Mouse (Mus musculus) embryonic facial prominence, embryonic 11.5 days (tissue): ENCODE results near the gene Zfp263. TPM values are rescaled to one million over a fixed set of nuclear protein-coding genes. Genes with fewer than 3 reads are reported as not detected.

Experiments
- ATAC-seq: fragments of 200-750 bp; cut with Nextera tagmentation; replicated peaks from 2 replicates; pipeline ENCODE4 v1.8.0; 2017; ENCODE audit warnings: low read depth; ENCODE audit not compliant: insufficient number of reproducible peaks, low FRiP score, low TSS enrichment
- DNase-seq: peaks from one replicate; pipeline ENCODE4 v3.0.0-alpha.2; 2015; ENCODE audit warnings: low spot score
- H3K27ac ChIP-seq: fragments of 300-500 bp; sonication (generic); replicated peaks from 2 replicates; pipeline ENCODE4 v1.5.1; 2014; ENCODE audit warnings: mild to moderate bottlenecking, low read depth, low read length, control low read depth
- H3K27me3 ChIP-seq: fragments of 300-500 bp; sonication (generic); 2 replicates; pipeline ENCODE4 v1.6.1; 2014; ENCODE audit warnings: mild to moderate bottlenecking, low read length, moderate library complexity, mixed read lengths; ENCODE audit not compliant: control insufficient read depth, insufficient read depth
- H3K36me3 ChIP-seq: fragments of 300-500 bp; sonication (generic); replicated peaks from 2 replicates; pipeline ENCODE4 v1.6.1; 2014; ENCODE audit warnings: low read depth, mild to moderate bottlenecking, low read length, moderate library complexity, mixed read lengths; ENCODE audit not compliant: control insufficient read depth, insufficient read depth
- H3K4me1 ChIP-seq: fragments of 300-500 bp; sonication (generic); 2 replicates; pipeline ENCODE4 v1.6.1; 2014; ENCODE audit warnings: low read length, mixed read lengths; ENCODE audit not compliant: control insufficient read depth, insufficient read depth
- H3K4me2 ChIP-seq: fragments of 300-500 bp; sonication (generic); 2 replicates; pipeline ENCODE4 v1.6.1; 2014; ENCODE audit warnings: low read depth, mild to moderate bottlenecking, control low read depth, low read length, moderate library complexity
- H3K4me3 ChIP-seq: fragments of 300-500 bp; sonication (generic); 2 replicates; pipeline ENCODE4 v1.5.1; 2014; ENCODE audit warnings: low read depth, low read length, control low read depth
- H3K9ac ChIP-seq: fragments of 300-500 bp; sonication (generic); replicated peaks from 2 replicates; pipeline ENCODE4 v1.6.1; 2014; ENCODE audit warnings: mild to moderate bottlenecking, control low read depth, low read length
- H3K9me3 ChIP-seq: fragments of 300-500 bp; sonication (generic); replicated peaks from 2 replicates; pipeline ENCODE4 v1.6.1; 2016; ENCODE audit warnings: mild to moderate bottlenecking, low read length, inconsistent platforms, mixed read lengths; ENCODE audit not compliant: control insufficient read depth
- WGBS: fragments of 180-500 bp; shearing (Covaris S2); extraction: QIAGEN DNeasy Blood & Tissue Kit; methylation state at CpG from one replicate; pipeline ENCODE4 v1.1.7; 2014; 5-methylcytosine and 5-hydroxymethylcytosine counted together
- polyA plus RNA-seq: library from polyadenylated mRNA; unstranded; fragments of >200 nt; fragmentation: Nextera tagmentation; extraction: Ambion mirVana; gene quantifications from 2 replicates; pipeline ENCODE4 v1.2.1, GENCODE M21; 2014

The Zfp263 gene
- polyA plus RNA-seq, 1 experiment from 2014 or later, result 25.3 TPM

DNA sequence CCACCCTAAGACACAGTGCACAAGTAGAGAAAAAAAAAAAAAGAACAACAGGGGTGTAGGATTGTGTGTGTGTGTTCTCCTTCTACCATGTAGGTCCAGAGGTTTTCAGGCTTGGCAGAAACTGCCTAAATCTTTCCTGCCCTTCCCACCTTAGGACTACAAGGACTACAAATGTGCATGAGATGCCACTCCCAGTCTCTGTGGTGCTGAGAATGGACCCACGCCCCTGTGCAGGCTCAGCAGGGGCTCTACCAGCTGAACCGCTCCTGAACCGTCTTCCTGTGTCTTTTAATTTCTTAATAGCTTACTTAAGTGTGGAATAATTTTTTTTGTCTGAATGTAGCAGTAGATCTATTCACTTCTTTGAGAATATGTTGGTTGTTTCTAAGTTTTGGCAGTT is 34.1 kb downstream of the Zfp263 start:
- no peak overlapping the region for H3K9ac ChIP-seq
- no peaks in the 10 kb centered on the region for H3K9me3 ChIP-seq
- no peaks in the 10 kb centered on the region for H3K36me3 ChIP-seq
- no peak overlapping the region for H3K4me3 ChIP-seq
- no peaks in the 10 kb centered on the region for H3K27me3 ChIP-seq
- no peak overlapping the region for H3K4me2 ChIP-seq
- ATAC-seq (no peak), DNase-seq (no peak)
- WGBS, result 75% methylated on average over 3 of the region's 3 CpGs
- no peak overlapping the region for H3K27ac ChIP-seq
- H3K4me1 ChIP-seq, result no peaks in the 10 kb centered on the region

DNA sequence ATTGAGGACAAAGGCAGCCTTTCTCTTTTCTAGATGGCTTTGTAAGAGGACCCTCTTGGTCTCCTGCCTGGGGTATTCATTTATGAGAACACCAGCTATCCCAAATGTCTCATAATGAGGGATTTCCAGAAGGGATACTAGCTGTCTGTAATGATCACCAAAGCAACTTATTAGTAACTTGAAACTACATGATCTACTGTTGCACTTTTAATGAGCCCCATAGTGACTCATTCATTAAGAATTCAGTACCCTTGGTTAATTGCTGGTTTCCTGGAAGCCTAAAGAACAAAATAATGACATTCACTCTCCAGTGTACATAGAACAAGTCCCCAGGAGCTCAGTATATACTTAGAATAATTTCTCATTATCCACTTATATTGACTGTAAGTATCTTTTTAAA is 37.3 kb downstream of the Zfp263 start:
- DNase-seq (no peak), ATAC-seq (no peak)

DNA sequence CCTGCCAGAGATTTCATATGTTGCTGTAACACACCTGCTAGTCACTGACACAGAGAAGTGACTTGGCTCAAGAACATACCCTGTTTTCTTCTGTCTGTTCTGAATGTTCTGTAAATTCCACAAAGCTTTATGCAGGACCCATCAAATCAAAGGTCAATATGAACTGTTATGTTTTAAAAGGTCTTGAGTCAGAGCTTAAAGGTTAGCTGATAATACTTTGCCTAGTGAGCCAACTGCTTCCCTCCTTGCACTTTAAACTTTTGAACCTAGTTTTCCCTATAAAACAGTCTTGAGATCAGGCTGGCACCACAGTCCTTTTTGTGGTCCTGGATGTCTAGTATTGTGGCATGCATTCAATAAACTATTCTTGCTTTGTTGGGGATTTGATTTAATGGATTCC is 44.5 kb downstream of the Zfp263 start:
- Histone ChIP-seq H3K4me1 (no peaks in the 10 kb centered on the region), H3K9me3 (no peaks in the 10 kb centered on the region), H3K27ac (no peak overlapping the region), H3K4me3 (no peak overlapping the region), H3K27me3 (no peaks in the 10 kb centered on the region), H3K4me2 (no peak overlapping the region), H3K36me3 (no peaks in the 10 kb centered on the region), H3K9ac (no peak overlapping the region)
- ATAC-seq (no peak), DNase-seq (no peak)

More for the DNA sequence above, 37.3 kb downstream of the Zfp263 start:
- H3K9me3 ChIP-seq, result no peaks in the 10 kb centered on the region
- H3K9ac ChIP-seq, result no peak overlapping the region
- H3K27me3 ChIP-seq, result no peaks in the 10 kb centered on the region
- no peak overlapping the region for H3K4me2 ChIP-seq
- H3K36me3 ChIP-seq, result no peaks in the 10 kb centered on the region
- no peaks in the 10 kb centered on the region for H3K4me1 ChIP-seq
- no peak overlapping the region for H3K4me3 ChIP-seq
- no peak overlapping the region for H3K27ac ChIP-seq

Other genes starting within 250 kb of the Zfp263 start
- gene Olfr161, start 153.1 kb upstream of the Zfp263 start, polyA plus RNA-seq, result not detected in 2 replicates
- gene Mefv, start 26.0 kb upstream of the Zfp263 start, polyA plus RNA-seq, result not detected in 2 replicates
- gene Olfr15, start 86.8 kb downstream of the Zfp263 start, polyA plus RNA-seq, result 0.11 and 0.78 TPM in 2 replicates
- gene Zfp174, start 103.2 kb downstream of the Zfp263 start, polyA plus RNA-seq, result 1.3 TPM in 2 replicates
- 53.3 and 55.7 TPM in 2 replicates for gene Naa60, start 128.3 kb downstream of the Zfp263 start, polyA plus RNA-seq
- 6.8 and 7.3 TPM in 2 replicates for gene Zfp597, start 140.5 kb downstream of the Zfp263 start, polyA plus RNA-seq
- gene Gm20695, start 140.6 kb downstream of the Zfp263 start, polyA plus RNA-seq, result 1.6 and 4.4 TPM in 2 replicates
- 5.3 and 6.9 TPM in 2 replicates for gene 1700037C18Rik, start 164.6 kb downstream of the Zfp263 start, polyA plus RNA-seq
- 27.3 and 32.0 TPM in 2 replicates for gene Cluap1, start 164.7 kb downstream of the Zfp263 start, polyA plus RNA-seq
- 0.76 and 0.91 TPM in 2 replicates for gene Nlrc3, start 232.5 kb downstream of the Zfp263 start, polyA plus RNA-seq